Mouse (Mus musculus) heart, postnatal 0 days (tissue): Measurements from ENCODE around the gene Ntn1. TPM values are rescaled to one million over a fixed set of nuclear protein-coding genes. Genes with fewer than 3 reads are reported as not detected.
A peak's percentile ranks its signal among the peaks of the same experiment; 100 is the strongest.

ENCODE experiments used
- ATAC-seq: fragments of 200-750 bp; cut with Nextera tagmentation; 2 replicates; pipeline ENCODE4 v1.8.0; 2017; ENCODE audit warnings: low read depth, moderate number of reproducible peaks, moderate library complexity; ENCODE audit not compliant: insufficient read depth
- DNase-seq: peaks from one replicate; pipeline ENCODE4 v3.0.0-alpha.2; 2016; ENCODE audit warnings: low spot score
- H3K27ac ChIP-seq: fragments of 300-500 bp; sonication (generic); 2 replicates; pipeline ENCODE4 v1.5.1; 2014; ENCODE audit warnings: low read depth, mild to moderate bottlenecking
- H3K27me3 ChIP-seq: fragments of 300-500 bp; sonication (generic); 2 replicates; pipeline ENCODE4 v1.6.1; 2014; ENCODE audit warnings: low read length, mixed read lengths; ENCODE audit not compliant: control insufficient read depth, insufficient read depth
- H3K36me3 ChIP-seq: fragments of 300-500 bp; sonication (generic); replicated peaks from 2 replicates; pipeline ENCODE4 v1.6.1; 2014; ENCODE audit warnings: low read length, mixed read lengths; ENCODE audit not compliant: control insufficient read depth, insufficient read depth
- H3K4me1 ChIP-seq: fragments of 300-500 bp; sonication (generic); 2 replicates; pipeline ENCODE4 v1.6.1; 2014; ENCODE audit warnings: antibody characterized with exemption; ENCODE audit not compliant: control insufficient read depth, insufficient read depth
- H3K4me2 ChIP-seq: fragments of 300-500 bp; sonication (generic); 2 replicates; pipeline ENCODE4 v1.6.1; 2014; ENCODE audit warnings: low read depth, mild to moderate bottlenecking, low read length, moderate library complexity
- H3K4me3 ChIP-seq: fragments of 300-500 bp; sonication (generic); 2 replicates; pipeline ENCODE4 v1.5.1; 2014; ENCODE audit warnings: low read depth, low read length
- H3K9ac ChIP-seq: fragments of 300-500 bp; sonication (generic); replicated peaks from 2 replicates; pipeline ENCODE4 v1.6.1; 2014; ENCODE audit warnings: low read depth, low read length, mixed read lengths
- H3K9me3 ChIP-seq: fragments of 300-500 bp; sonication (generic); replicated peaks from 2 replicates; pipeline ENCODE4 v1.6.1; 2016; ENCODE audit warnings: low read length; ENCODE audit not compliant: control insufficient read depth
- CTCF ChIP-seq: IDR thresholded peaks from 2 replicates; pipeline ENCODE4 v1.5.1; 2016; ENCODE audit warnings: antibody characterized with exemption, control low read depth, low read depth
- EP300 ChIP-seq: IDR thresholded peaks from 2 replicates; pipeline ENCODE4 v1.6.1; 2016; ENCODE audit warnings: antibody characterized with exemption, low read depth
- WGBS: fragments of 180-500 bp; shearing (Covaris S2); extraction: QIAGEN DNeasy Blood & Tissue Kit; methylation state at CpG from one replicate; pipeline ENCODE4 v1.1.7; 2014; 5-methylcytosine and 5-hydroxymethylcytosine counted together
- polyA plus RNA-seq: library from polyadenylated mRNA; unstranded; fragments of >200 nt; fragmentation: Nextera tagmentation; extraction: Ambion mirVana; gene quantifications from 2 replicates; pipeline ENCODE4 v1.2.1, GENCODE M21; 2015
- total RNA-seq: library from RNA; depleted of rRNA; stranded (reverse); fragments of >200 nt; gene quantifications from 2 replicates; pipeline ENCODE4 v1.2.3, GENCODE M21; 2014; ENCODE audit warnings: low replicate concordance

The Ntn1 gene
- total and polyA plus RNA-seq, 2 experiments from 2014 or later: 24.8 to 117 TPM

GRCm38 (mm10) chr11:68195693-68196176, 204.9 kb downstream of the Ntn1 start:
- H3K4me2 ChIP-seq: no peak overlapping the region
- H3K9ac ChIP-seq: no peak overlapping the region
- peak overlapping the region; percentile 16; the same call in 1 of the 2 replicates for H3K27ac ChIP-seq
- peak; percentile 11; the same call in 1 of the 2 replicates for ATAC-seq
- WGBS: 57% methylated on average over 10 of the region's 10 CpGs
- H3K27me3 ChIP-seq: no peaks in the 10 kb centered on the region
- no peak for DNase-seq
- TF ChIP-seq EP300 (no peak), CTCF (no peak)
- H3K9me3 ChIP-seq: no peaks in the 10 kb centered on the region
- peaks cover 38% of the 10 kb centered on the region for H3K4me1 ChIP-seq
- H3K36me3 ChIP-seq: no peaks in the 10 kb centered on the region
- H3K4me3 ChIP-seq: no peak overlapping the region

GRCm38 (mm10) chr11:68195168-68195567, 205.5 kb downstream of the Ntn1 start:
- H3K9me3 ChIP-seq: no peaks in the 10 kb centered on the region
- no peaks in the 10 kb centered on the region for H3K36me3 ChIP-seq
- no peak overlapping the region for H3K4me3 ChIP-seq
- peaks cover 36% of the 10 kb centered on the region for H3K4me1 ChIP-seq
- ATAC-seq (peak; percentile 39; the same call in 1 of the 2 replicates), DNase-seq (peak; percentile 32)
- TF ChIP-seq EP300 (no peak), CTCF (peak; percentile 37)
- 30% methylated on average over 6 of the region's 6 CpGs for WGBS
- H3K27me3 ChIP-seq: no peaks in the 10 kb centered on the region
- no peak overlapping the region for H3K9ac ChIP-seq
- H3K4me2 ChIP-seq: no peak overlapping the region
- H3K27ac ChIP-seq: peak overlapping the region; percentile 16; the same call in 1 of the 2 replicates

GRCm38 (mm10) chr11:68190849-68191248, 209.8 kb downstream of the Ntn1 start:
- TF ChIP-seq EP300: no peak
- no peak for TF ChIP-seq CTCF
- ATAC-seq (no peak), DNase-seq (no peak)
- Histone ChIP-seq H3K27me3 (no peaks in the 10 kb centered on the region), H3K27ac (no peak overlapping the region), H3K4me2 (no peak overlapping the region), H3K36me3 (no peaks in the 10 kb centered on the region), H3K9me3 (no peaks in the 10 kb centered on the region), H3K9ac (no peak overlapping the region), H3K4me3 (no peak overlapping the region), H3K4me1 (peaks cover 19% of the 10 kb centered on the region)
- 75% methylated on average over 5 of the region's 5 CpGs for WGBS

- DNase-seq (peak; percentile 75), ATAC-seq (peak; percentile 76)
- Histone ChIP-seq H3K36me3 (no peaks in the 10 kb centered on the region), H3K9me3 (no peaks in the 10 kb centered on the region), H3K9ac (no peak overlapping the region), H3K4me3 (no peak overlapping the region), H3K4me2 (no peak overlapping the region), H3K27ac (peak overlapping the region; percentile 77), H3K27me3 (no peaks in the 10 kb centered on the region), H3K4me1 (no peaks in the 10 kb centered on the region)
- TF ChIP-seq CTCF (no peak), EP300 (peak; percentile 30; the same call in 1 of the 2 replicates)
- WGBS: 59% methylated on average over 12 of the region's 12 CpGs
These were observed 211.9 kb downstream of the Ntn1 start for GRCm38 (mm10) chr11:68188695-68189201.

- no peak overlapping the region for H3K4me3 ChIP-seq
- no peaks in the 10 kb centered on the region for H3K4me1 ChIP-seq
- H3K9ac ChIP-seq: no peak overlapping the region
- H3K36me3 ChIP-seq: no peaks in the 10 kb centered on the region
- no peak for ATAC-seq
- 80% methylated on average over 8 of the region's 8 CpGs for WGBS
- H3K9me3 ChIP-seq: no peaks in the 10 kb centered on the region
- TF ChIP-seq EP300 (no peak), CTCF (no peak)
- H3K4me2 ChIP-seq: no peak overlapping the region
- DNase-seq: no peak
- no peak overlapping the region for H3K27ac ChIP-seq
- no peaks in the 10 kb centered on the region for H3K27me3 ChIP-seq
These were observed 213.4 kb downstream of the Ntn1 start for GRCm38 (mm10) chr11:68187242-68187641.

GRCm38 (mm10) chr11:68185647-68186046, 215.0 kb downstream of the Ntn1 start:
- WGBS: 93% methylated on average over 3 of the region's 3 CpGs
- ATAC-seq: no peak
- H3K36me3 ChIP-seq: no peaks in the 10 kb centered on the region
- H3K4me3 ChIP-seq: no peak overlapping the region
- no peaks in the 10 kb centered on the region for H3K27me3 ChIP-seq
- no peak overlapping the region for H3K4me2 ChIP-seq
- TF ChIP-seq CTCF: no peak
- no peak for TF ChIP-seq EP300
- no peak overlapping the region for H3K9ac ChIP-seq
- no peak overlapping the region for H3K27ac ChIP-seq
- DNase-seq: no peak
- no peaks in the 10 kb centered on the region for H3K9me3 ChIP-seq
- H3K4me1 ChIP-seq: no peaks in the 10 kb centered on the region
